Mouse (Mus musculus): Measurements from ENCODE around the gene Tex261. TPM values are rescaled to one million over a fixed set of nuclear protein-coding genes. Genes with fewer than 3 reads are reported as not detected.
A peak's percentile ranks its signal among the peaks of the same experiment; 100 is the strongest.
"Not testable (repeated sequence)": the region's sequence is repeated elsewhere in the genome, so short reads cannot be mapped to it uniquely, and the experiment has no call there.

Gene Tex261
- polyA plus RNA-seq, 2 experiments, result 21.6 to 44.2 TPM

DNA sequence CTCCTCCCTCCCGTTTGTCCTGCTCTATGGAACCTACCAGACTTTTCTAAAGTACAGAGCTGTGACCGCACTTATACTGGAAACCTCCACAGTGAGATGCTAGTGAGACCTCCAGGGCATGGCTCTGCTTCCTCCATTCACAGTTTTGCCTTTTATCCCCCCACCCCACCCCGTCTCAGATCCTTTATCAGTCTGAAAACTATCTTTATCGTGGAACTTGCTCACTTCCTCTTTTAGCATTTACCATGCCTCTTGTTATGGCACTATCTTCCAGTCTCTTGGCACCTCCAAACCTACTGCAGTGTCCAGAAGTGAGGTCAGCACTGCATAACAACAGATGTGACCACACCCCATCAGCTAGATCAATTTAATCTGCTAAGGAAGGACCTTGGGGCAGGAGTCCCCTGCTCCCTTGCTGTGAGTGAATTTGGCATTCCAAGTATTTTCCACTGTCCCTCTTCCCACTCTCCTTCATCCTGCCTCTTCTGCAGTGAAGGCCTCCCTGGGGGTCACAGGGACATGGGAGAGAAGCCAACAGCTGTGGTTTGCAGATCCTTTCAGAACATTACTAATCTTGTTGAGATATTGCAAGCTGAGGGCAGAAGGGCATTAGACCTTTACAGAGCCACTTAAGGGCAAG lies 15.8 kb upstream of the Tex261 start:
- H3K4me3 ChIP-seq (ENCODE audit: insufficient read depth in 1 of 2, low read depth in 2 of 2, low read length in 2 of 2), result no peak overlapping the region
- DNase-seq (ENCODE audit: low read depth in 3 of 3, low spot score in 3 of 3), result no peak
- no peaks in the 10 kb centered on the region for H3K36me3 ChIP-seq (replicated peaks; ENCODE audit: control insufficient read depth, insufficient read depth, low read depth)
- H3K27ac ChIP-seq, result no peak overlapping the region
- no peaks in the 10 kb centered on the region for H3K27me3 ChIP-seq (ENCODE audit: control insufficient read depth, insufficient read depth, low read length)
- no peak overlapping the region for H3K4me2 ChIP-seq (ENCODE audit: low read depth)
- TF ChIP-seq EP300 (IDR thresholded peaks at IDR 0.05; ENCODE audit: low read depth) (no peak), CTCF (IDR thresholded peaks at IDR 0.05; ENCODE audit: low read depth) (no peak)
- no peak for ATAC-seq (ENCODE audit: insufficient read depth)
- H3K9ac ChIP-seq (replicated peaks), result no peak overlapping the region
- 10% methylated on average over 4 of the region's 4 CpGs for WGBS (ENCODE audit: insufficient replicate concordance)
- no peaks in the 10 kb centered on the region for H3K9me3 ChIP-seq (ENCODE audit: control insufficient read depth, low read length)
- peaks cover 12% of the 10 kb centered on the region in 2 experiments for H3K4me1 ChIP-seq (replicated peaks; ENCODE audit: control insufficient read depth in 2 of 2, insufficient read depth in 2 of 2, low read length in 1 of 2)

DNA sequence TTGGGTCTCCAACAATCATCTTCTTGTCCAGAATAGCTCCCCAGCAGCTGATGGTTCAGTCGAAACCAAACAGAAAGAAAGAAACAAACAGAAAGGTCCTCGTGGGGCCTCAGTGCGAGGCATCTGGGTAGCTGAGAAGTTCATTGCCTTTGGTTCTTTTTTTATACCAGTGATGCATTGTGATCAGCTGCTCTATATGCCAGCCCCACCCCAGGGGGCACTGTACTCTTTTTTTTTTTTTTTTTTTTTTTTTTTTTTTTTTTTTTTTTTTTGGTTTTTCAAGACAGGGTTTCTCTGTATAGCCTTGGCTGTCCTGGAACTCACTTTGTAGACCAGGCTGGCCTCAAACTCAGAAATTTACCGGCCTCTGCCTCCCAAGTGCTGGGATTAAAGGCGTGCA lies 14.9 kb upstream of the Tex261 start:
- H3K4me1 ChIP-seq (replicated peaks; ENCODE audit: control insufficient read depth in 2 of 2, insufficient read depth in 2 of 2, low read length in 1 of 2), result peaks cover 10 to 11% of the 10 kb centered on the region in 2 experiments
- not testable (repeated sequence) for H3K27ac ChIP-seq; ATAC-seq (ENCODE audit: insufficient read depth); DNase-seq (ENCODE audit: low read depth in 3 of 3, low spot score in 3 of 3); H3K4me2 ChIP-seq (ENCODE audit: low read depth); H3K9ac ChIP-seq (replicated peaks); H3K36me3 ChIP-seq (replicated peaks; ENCODE audit: control insufficient read depth, insufficient read depth, low read depth); H3K4me3 ChIP-seq (ENCODE audit: insufficient read depth in 1 of 2, low read depth in 2 of 2, low read length in 2 of 2); H3K9me3 ChIP-seq (ENCODE audit: control insufficient read depth, low read length); H3K27me3 ChIP-seq (ENCODE audit: control insufficient read depth, insufficient read depth, low read length)
- 69% methylated on average over 5 of the region's 5 CpGs for WGBS (ENCODE audit: insufficient replicate concordance)

DNA sequence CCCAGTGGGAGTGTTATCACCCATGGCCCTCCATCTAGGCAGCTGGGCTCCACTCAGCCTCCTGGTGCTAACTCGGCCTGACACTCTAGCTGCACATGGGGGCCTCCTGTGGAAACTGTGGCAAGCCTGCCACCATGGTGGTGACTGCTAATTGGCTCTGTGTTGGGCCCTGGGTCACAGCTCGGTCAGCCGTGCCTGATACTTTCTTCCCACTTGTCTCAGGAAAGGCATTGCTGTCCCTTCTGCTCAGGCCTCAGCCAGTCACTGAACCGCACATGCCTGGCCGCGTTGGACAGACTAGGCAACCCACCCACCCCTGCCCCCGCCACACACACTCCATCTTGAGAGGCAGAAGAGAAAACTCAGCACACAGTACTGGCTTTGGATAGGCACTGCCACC lies 12.9 kb upstream of the Tex261 start:
- no peak for DNase-seq (ENCODE audit: low read depth in 3 of 3, low spot score in 3 of 3)
- H3K4me3 ChIP-seq (ENCODE audit: insufficient read depth in 1 of 2, low read depth in 2 of 2, low read length in 2 of 2), result no peak overlapping the region
- H3K9me3 ChIP-seq (ENCODE audit: control insufficient read depth, low read length), result no peaks in the 10 kb centered on the region
- no peak for ATAC-seq (ENCODE audit: insufficient read depth)
- H3K4me1 ChIP-seq (replicated peaks; ENCODE audit: control insufficient read depth in 2 of 2, insufficient read depth in 2 of 2, low read length in 1 of 2), result peaks cover 0 to 2% of the 10 kb centered on the region in 2 experiments; a peak in 1 of 4 replicates
- H3K27ac ChIP-seq, result no peak overlapping the region
- no peaks in the 10 kb centered on the region for H3K36me3 ChIP-seq (replicated peaks; ENCODE audit: control insufficient read depth, insufficient read depth, low read depth)
- H3K9ac ChIP-seq (replicated peaks), result no peak overlapping the region
- TF ChIP-seq EP300 (IDR thresholded peaks at IDR 0.05; ENCODE audit: low read depth) (no peak), CTCF (IDR thresholded peaks at IDR 0.05; ENCODE audit: low read depth) (no peak)
- H3K4me2 ChIP-seq (ENCODE audit: low read depth), result no peak overlapping the region
- no peaks in the 10 kb centered on the region for H3K27me3 ChIP-seq (ENCODE audit: control insufficient read depth, insufficient read depth, low read length)
- WGBS (ENCODE audit: insufficient replicate concordance), result 69% methylated on average over 7 of the region's 7 CpGs

DNA sequence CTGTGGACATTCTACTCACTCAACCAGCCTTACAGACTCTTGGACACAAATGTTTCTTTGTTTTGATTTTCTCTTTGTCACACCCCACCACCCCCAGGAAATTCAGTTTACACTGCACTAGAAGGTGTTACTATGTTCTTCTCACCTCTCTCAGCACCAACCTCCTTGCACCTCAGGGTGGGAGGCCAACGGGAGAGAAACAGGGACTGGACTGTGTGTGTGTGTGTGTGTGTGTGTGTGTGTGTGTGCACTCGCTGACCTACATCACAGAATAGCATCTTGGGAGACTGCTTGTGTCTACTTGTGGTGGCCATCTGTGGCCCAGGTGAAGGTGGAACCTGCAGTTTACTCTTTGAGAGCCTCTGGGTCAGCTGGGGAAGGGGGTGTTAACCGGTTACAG lies 10.8 kb upstream of the Tex261 start:
- Histone ChIP-seq H3K4me1 (replicated peaks; ENCODE audit: control insufficient read depth in 2 of 2, insufficient read depth in 2 of 2, low read length in 1 of 2) (peaks cover 0 to 1% of the 10 kb centered on the region in 2 experiments; a peak in 1 of 4 replicates), H3K27me3 (ENCODE audit: control insufficient read depth, insufficient read depth, low read length) (no peaks in the 10 kb centered on the region), H3K27ac (no peak overlapping the region), H3K4me2 (ENCODE audit: low read depth) (no peak overlapping the region), H3K9ac (replicated peaks) (no peak overlapping the region), H3K36me3 (replicated peaks; ENCODE audit: control insufficient read depth, insufficient read depth, low read depth) (no peaks in the 10 kb centered on the region), H3K9me3 (ENCODE audit: control insufficient read depth, low read length) (no peaks in the 10 kb centered on the region), H3K4me3 (ENCODE audit: insufficient read depth in 1 of 2, low read depth in 2 of 2, low read length in 2 of 2) (no peak overlapping the region)
- 49% methylated on average over 3 of the region's 3 CpGs for WGBS (ENCODE audit: insufficient replicate concordance)
- TF ChIP-seq EP300 (IDR thresholded peaks at IDR 0.05; ENCODE audit: low read depth) (no peak), CTCF (IDR thresholded peaks at IDR 0.05; ENCODE audit: low read depth) (no peak)
- no peak for DNase-seq (ENCODE audit: low read depth in 3 of 3, low spot score in 3 of 3)
- ATAC-seq (ENCODE audit: insufficient read depth), result no peak

DNA sequence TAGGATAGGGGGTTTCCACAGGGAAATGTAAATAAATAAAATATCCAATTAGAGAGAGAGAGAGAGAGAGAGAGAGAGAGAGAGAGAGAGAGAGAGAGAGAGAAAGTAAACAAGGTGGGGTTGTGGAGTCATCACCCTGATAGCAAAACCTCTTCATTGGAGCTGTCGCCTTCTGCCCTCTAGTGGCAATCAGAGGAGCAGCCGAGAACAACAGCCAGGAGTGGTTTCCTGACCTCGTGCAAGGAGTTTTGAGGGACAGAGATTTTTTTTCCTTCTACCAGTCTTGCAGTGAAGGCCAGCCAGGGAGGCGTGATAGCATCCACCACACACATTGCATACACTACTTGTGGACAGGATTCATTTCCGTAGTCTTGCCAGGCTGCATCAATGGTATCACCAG lies 3.4 kb upstream of the Tex261 start:
- Histone ChIP-seq H3K27me3 (ENCODE audit: control insufficient read depth, insufficient read depth, low read length) (no peaks in the 10 kb centered on the region), H3K4me3 (ENCODE audit: insufficient read depth in 1 of 2, low read depth in 2 of 2, low read length in 2 of 2) (no peak overlapping the region), H3K4me1 (replicated peaks; ENCODE audit: control insufficient read depth in 2 of 2, insufficient read depth in 2 of 2, low read length in 1 of 2) (peaks cover 0 to 7% of the 10 kb centered on the region in 2 experiments; a peak in 2 of 4 replicates), H3K9me3 (ENCODE audit: control insufficient read depth, low read length) (no peaks in the 10 kb centered on the region), H3K4me2 (ENCODE audit: low read depth) (no peak overlapping the region), H3K27ac (no peak overlapping the region), H3K36me3 (replicated peaks; ENCODE audit: control insufficient read depth, insufficient read depth, low read depth) (no peaks in the 10 kb centered on the region), H3K9ac (replicated peaks) (no peak overlapping the region)
- ATAC-seq (ENCODE audit: insufficient read depth) (no peak), DNase-seq (ENCODE audit: low read depth in 3 of 3, low spot score in 3 of 3) (peak in 2 of 3 experiments; percentile 37 to 41)
- TF ChIP-seq CTCF (IDR thresholded peaks at IDR 0.05; ENCODE audit: low read depth), result peak; percentile 90
- no peak for TF ChIP-seq EP300 (IDR thresholded peaks at IDR 0.05; ENCODE audit: low read depth)
- WGBS (ENCODE audit: insufficient replicate concordance), result 5% methylated on average over 5 of the region's 5 CpGs

Data from liver, embryonic 14.5 days (tissue).